Mouse (Mus musculus) brown adipose tissue, adult 24 weeks (tissue): ENCODE measurements around the gene Plac1. TPM values are rescaled to one million over a fixed set of nuclear protein-coding genes. Genes with fewer than 3 reads are reported as not detected.

Experiments
- H3K27ac ChIP-seq: fragments of 200-500 bp; replicated peaks from 2 replicates; pipeline ENCODE4 v1.5.1; 2012; ENCODE audit warnings: low read depth, mild to moderate bottlenecking, low read length
- H3K4me1 ChIP-seq: fragments of 200-500 bp; 2 replicates; pipeline ENCODE4 v1.6.1; 2012; ENCODE audit warnings: low read length, mixed read lengths; ENCODE audit not compliant: control insufficient read depth, insufficient read depth, insufficient read length
- H3K4me3 ChIP-seq: fragments of 200-500 bp; 2 replicates; pipeline ENCODE4 v1.5.1; 2012; ENCODE audit warnings: low read depth, mild to moderate bottlenecking, low read length, moderate library complexity; ENCODE audit not compliant: insufficient read depth
- polyA plus RNA-seq: library from polyadenylated mRNA; stranded (reverse); fragments of >200 nt; gene quantifications from 2 replicates; pipeline ENCODE4 v1.2.4, GENCODE M21; 2012; ENCODE audit not compliant: missing spikeins, insufficient read depth, insufficient read length

The Plac1 gene
- polyA plus RNA-seq, 1 experiment: not detected

GRCm38 (mm10) chrX:53101165-53101564 lies 138.7 kb downstream of the Plac1 start:
- no peak overlapping the region for H3K27ac ChIP-seq
- H3K4me3 ChIP-seq: no peak overlapping the region
- no peaks in the 10 kb centered on the region for H3K4me1 ChIP-seq

GRCm38 (mm10) chrX:53099951-53100350 lies 140.0 kb downstream of the Plac1 start:
- no peak overlapping the region for H3K4me3 ChIP-seq

GRCm38 (mm10) chrX:53099266-53099665 lies 140.6 kb downstream of the Plac1 start:
- Histone ChIP-seq H3K4me3 (no peak overlapping the region), H3K4me1 (no peaks in the 10 kb centered on the region), H3K27ac (no peak overlapping the region)

More at GRCm38 (mm10) chrX:53099951-53100350, 140.0 kb downstream of the Plac1 start:
- Histone ChIP-seq H3K4me1 (no peaks in the 10 kb centered on the region), H3K27ac (no peak overlapping the region)

GRCm38 (mm10) chrX:53098293-53098692 lies 141.6 kb downstream of the Plac1 start:
- Histone ChIP-seq H3K27ac (no peak overlapping the region), H3K4me1 (no peaks in the 10 kb centered on the region), H3K4me3 (no peak overlapping the region)

DNA sequence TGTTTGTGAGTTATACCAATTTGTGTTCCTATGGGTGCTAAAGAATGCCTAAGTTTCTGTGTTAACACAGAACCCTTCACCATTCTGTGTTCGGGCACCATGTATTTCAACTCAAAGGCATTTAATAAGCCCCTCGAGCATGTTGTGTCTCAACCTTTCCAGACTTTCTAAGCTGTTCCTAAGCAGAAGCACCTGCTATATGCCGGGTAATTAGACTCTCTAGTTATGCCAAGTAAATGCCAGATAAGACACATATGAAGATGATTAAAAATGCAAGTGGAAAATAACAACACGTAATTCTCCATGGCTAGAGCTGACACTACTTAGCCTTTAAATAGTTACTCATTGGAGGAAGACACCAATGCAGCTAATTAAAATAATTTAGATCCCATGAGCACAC lies 142.1 kb downstream of the Plac1 start:
- no peak overlapping the region for H3K27ac ChIP-seq
- no peaks in the 10 kb centered on the region for H3K4me1 ChIP-seq
- no peak overlapping the region for H3K4me3 ChIP-seq

GRCm38 (mm10) chrX:53093381-53093780 lies 146.5 kb downstream of the Plac1 start:
- Histone ChIP-seq H3K4me1 (no peaks in the 10 kb centered on the region), H3K4me3 (no peak overlapping the region), H3K27ac (no peak overlapping the region)

- H3K27ac ChIP-seq: no peak overlapping the region
- no peak overlapping the region for H3K4me3 ChIP-seq
- no peaks in the 10 kb centered on the region for H3K4me1 ChIP-seq
These were observed 151.1 kb downstream of the Plac1 start for GRCm38 (mm10) chrX:53088663-53089292.

- no peak overlapping the region for H3K4me3 ChIP-seq
- H3K27ac ChIP-seq: no peak overlapping the region
- H3K4me1 ChIP-seq: no peaks in the 10 kb centered on the region
These were observed 152.7 kb downstream of the Plac1 start for GRCm38 (mm10) chrX:53087202-53087601.

DNA sequence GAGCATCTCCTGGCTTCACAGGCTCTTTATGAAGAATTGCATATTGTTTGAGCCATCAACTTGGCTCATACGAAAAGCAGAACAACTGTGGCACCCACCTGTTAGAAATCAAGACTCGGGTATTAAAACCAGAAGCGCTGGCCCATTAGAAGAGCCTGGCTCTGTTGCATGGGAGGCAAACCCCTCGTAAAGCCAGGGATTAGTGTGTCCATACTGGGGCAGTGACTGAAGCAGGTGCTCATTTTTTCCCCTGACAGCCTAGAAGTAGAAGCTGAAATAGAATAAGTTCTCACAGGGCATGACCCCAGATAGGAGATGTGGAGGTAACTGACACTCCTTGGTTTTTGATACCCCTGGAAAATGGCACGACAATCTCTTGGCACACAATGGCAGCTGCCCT lies 154.4 kb downstream of the Plac1 start:
- Histone ChIP-seq H3K4me3 (no peak overlapping the region), H3K4me1 (no peaks in the 10 kb centered on the region), H3K27ac (no peak overlapping the region)

DNA sequence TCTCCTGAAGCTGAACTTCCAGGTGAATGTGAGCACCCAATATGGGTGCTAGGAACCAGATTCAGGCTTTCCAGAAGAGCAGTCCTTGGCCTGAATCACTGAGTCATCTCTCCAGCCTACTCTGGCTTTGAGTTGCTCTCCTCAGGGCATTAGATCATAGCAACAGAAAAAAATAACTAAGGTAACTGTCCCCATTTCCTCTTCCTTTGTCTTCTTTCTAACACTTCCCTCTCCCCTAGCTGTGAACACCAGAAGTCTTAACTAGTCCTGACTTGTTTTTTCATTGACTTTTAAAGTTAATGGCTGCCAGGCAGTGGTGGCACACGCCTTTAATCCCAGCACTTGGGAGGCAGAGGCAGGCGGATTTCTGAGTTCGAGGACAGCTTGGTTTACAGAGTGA lies 175.5 kb downstream of the Plac1 start:
- Histone ChIP-seq H3K4me3 (no peak overlapping the region), H3K4me1 (no peaks in the 10 kb centered on the region), H3K27ac (no peak overlapping the region)

DNA sequence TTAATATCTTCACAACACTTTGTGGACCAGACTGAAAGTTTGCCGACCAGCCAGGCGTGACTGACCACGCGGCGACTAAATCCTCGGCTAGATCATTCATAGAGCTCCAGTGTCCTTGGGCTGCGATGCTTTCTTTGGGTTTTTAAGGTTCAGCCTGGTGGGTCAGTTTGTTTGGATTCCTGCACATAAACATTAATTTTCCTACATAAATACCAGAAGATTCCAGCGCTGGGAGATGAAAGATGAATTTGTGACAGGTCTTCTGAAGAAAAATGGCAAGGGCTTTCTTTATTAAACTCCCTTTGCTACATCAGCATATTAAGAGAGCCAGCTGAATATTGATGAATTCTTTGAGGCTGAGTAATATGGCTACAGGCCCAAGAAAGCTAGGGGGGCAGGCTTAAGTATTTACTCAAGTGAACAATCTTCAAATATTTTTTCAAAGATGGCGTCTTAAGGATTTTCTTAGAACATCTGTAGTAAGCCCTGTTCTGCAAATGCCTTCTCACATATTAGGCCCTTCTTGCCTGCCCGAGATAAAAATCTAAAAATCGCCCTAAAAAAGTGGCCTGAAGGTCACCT lies 180.4 kb downstream of the Plac1 start:
- Histone ChIP-seq H3K27ac (no peak overlapping the region), H3K4me3 (peak overlapping the region; percentile 20; the same call in 1 of the 2 replicates), H3K4me1 (no peaks in the 10 kb centered on the region)

GRCm38 (mm10) chrX:53058459-53059280 lies 181.2 kb downstream of the Plac1 start:
- Histone ChIP-seq H3K4me3 (peak overlapping the region; percentile 56), H3K27ac (no peak overlapping the region), H3K4me1 (no peaks in the 10 kb centered on the region)

GRCm38 (mm10) chrX:53057760-53058090 lies 182.2 kb downstream of the Plac1 start:
- peak overlapping the region; percentile 83 for H3K27ac ChIP-seq
- no peaks in the 10 kb centered on the region; the same call in 1 of the 2 replicates for H3K4me1 ChIP-seq

GRCm38 (mm10) chrX:53057054-53057759 lies 182.7 kb downstream of the Plac1 start:
- H3K4me1 ChIP-seq: no peaks in the 10 kb centered on the region; the same call in 1 of the 2 replicates
- peak overlapping the region; percentile 90 for H3K27ac ChIP-seq
- H3K4me3 ChIP-seq: peak overlapping the region; percentile 86

More at GRCm38 (mm10) chrX:53057760-53058090, 182.2 kb downstream of the Plac1 start:
- peak overlapping the region; percentile 86 for H3K4me3 ChIP-seq

DNA sequence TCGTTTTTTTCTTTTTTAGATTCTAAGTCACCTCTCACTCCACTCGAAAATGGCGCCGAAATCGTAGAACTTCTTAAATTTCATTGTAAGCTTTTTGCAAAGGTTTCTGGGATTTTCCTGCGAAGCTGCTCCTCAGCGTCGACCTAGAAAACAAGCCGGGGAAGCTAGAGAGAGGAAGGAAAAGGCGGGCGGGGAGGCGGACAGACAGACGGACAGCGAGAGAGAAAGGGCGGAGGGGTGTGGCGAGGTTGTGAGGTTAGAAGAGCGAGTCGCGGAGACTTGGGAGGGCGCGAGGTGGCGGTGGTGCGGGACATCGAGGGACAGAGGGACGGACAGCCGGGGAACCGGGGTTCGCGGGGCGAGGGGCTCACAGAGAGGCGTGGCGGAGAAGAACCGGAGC lies 183.3 kb downstream of the Plac1 start:
- Histone ChIP-seq H3K27ac (peak overlapping the region; percentile 90), H3K4me1 (no peaks in the 10 kb centered on the region; the same call in 1 of the 2 replicates), H3K4me3 (peak overlapping the region; percentile 86)
